Mouse (Mus musculus) heart, postnatal 25 days (tissue): ENCODE data around the gene Slc13a3. TPM values are rescaled to one million over a fixed set of nuclear protein-coding genes. Genes with fewer than 3 reads are reported as not detected.

Experiments used
- DNase-seq: peaks from one replicate; pipeline ENCODE4 v3.0.0; 2022; ENCODE audit warnings: low spot score
- intact Hi-C: fragments of 180-260 bp; cut with DNase I; formaldehyde crosslinking; loops from one replicate; pipeline ENCODE4 v1.15.1; 2025
- total RNA-seq, 2 experiments: library from RNA; stranded (reverse); gene quantifications; 2 replicates each; pipeline ENCODE4 v1.2.3; 2021

Slc13a3 gene
- total RNA-seq, 2 experiments from 2014 or later = 0.20 to 0.52 TPM

- DNase-seq = no peak
- intact Hi-C loops = no loop called here
These were observed 55.7 kb downstream of the Slc13a3 start for GRCm38 (mm10) chr2:165417291-165417690.

DNA sequence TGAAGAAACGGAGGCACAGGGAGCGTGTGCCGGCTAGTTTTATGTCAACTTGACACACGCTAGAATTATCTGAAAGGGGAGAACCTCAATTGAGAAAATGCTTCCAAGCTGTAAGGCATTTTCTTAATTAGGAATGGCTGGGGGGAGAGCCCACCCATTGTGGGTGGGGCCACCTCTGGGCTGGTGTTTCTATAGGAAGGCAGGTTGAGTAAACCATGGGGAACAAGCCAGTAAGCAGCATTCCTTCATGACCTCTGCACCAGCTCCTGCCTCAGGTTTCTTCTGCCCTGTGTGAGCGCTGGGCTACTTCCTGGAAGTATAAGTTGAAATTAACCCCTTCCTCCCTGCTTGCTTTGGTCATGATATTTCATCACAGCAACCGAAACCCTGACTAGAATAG, 57.2 kb downstream of the Slc13a3 start:
- no peak for DNase-seq
- intact Hi-C loops = no loop called here

DNA sequence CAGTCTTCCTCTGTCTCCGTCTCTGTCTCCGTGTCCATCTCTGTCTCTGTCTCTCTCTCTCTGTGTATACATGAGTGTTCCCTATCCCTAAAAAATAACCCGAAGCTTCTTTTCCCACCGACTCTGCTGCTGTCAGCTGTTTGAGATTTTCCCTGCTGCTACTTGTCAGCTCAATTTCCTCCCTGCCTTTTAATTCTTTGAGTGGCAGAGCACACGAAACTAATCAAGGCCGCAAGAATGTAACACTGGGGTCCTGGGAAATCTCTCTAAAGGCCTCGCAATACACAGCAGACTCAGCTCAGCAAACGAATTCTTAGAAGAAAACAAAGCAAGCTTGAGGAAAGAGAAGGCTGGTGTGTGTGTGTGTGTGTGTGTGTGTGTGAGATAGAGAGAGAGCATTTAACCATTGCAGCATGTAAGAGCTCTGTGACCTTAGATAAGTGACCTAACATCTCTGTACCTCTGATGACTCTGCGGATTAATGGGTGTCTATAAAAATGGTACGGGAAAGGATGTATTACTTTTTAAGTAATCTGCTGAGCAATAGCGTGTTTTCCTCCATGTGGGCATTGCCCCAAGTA, 57.8 kb downstream of the Slc13a3 start:
- no peak for DNase-seq
- intact Hi-C loops = no loop called here

DNA sequence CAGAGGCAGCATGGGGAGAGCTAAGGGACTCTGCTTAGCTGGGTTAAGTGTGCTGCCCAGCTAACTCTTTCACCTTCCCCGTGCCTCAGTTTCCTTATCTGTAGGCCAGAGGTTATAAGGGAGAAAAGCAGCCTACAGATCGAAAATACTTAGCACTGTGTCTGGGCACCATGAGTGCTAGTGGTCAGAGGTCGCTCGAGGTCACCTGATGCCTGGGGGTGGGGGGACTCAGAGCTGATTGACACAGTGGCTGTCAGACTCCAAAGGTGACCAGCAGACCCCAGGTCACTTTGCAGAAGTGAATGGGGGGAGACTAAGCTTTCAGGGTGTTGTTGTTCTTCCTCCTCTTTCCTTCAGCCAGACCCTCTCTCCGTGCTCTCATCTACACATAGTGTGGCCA, 58.7 kb downstream of the Slc13a3 start:
- intact Hi-C loops = no loop called here
- no peak for DNase-seq

- DNase-seq = no peak
- intact Hi-C loops = no loop called here
These were observed 59.1 kb downstream of the Slc13a3 start for GRCm38 (mm10) chr2:165413884-165414283.

- intact Hi-C loops = no loop called here
- DNase-seq = peak; percentile 37
These were observed 65.2 kb downstream of the Slc13a3 start for GRCm38 (mm10) chr2:165407700-165408301.

- intact Hi-C loops = no loop called here
- peak; percentile 13 for DNase-seq
These were observed 67.7 kb downstream of the Slc13a3 start for GRCm38 (mm10) chr2:165405351-165405750.

DNA sequence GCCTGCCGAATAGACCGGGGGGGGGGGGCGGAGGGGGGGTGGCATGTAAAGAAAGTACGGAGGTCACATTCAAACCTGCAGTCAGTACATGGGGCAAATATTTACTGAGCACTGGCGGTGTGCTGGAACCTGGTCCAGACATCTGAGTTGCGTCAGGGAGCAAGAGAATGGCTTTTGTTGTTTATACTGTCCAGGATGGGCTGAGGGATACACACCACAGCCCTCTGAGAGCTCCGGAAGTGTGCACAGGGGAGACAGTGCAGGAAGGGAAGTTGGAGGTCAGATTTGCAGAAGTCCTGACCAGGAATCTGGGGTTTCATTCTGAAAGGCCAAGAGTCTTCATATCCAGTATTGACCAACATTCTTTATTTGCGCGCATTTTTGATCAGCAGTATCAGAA, 68.1 kb downstream of the Slc13a3 start:
- intact Hi-C loops = no loop called here
- no peak for DNase-seq

GRCm38 (mm10) chr2:165398164-165398785, 74.8 kb downstream of the Slc13a3 start:
- DNase-seq = no peak
- intact Hi-C loops = no loop called here

GRCm38 (mm10) chr2:165397502-165398163, 75.4 kb downstream of the Slc13a3 start:
- DNase-seq = no peak
- intact Hi-C loops = no loop called here

GRCm38 (mm10) chr2:165396831-165397501, 76.1 kb downstream of the Slc13a3 start:
- intact Hi-C loops = no loop called here
- peak; percentile 39 for DNase-seq

DNA sequence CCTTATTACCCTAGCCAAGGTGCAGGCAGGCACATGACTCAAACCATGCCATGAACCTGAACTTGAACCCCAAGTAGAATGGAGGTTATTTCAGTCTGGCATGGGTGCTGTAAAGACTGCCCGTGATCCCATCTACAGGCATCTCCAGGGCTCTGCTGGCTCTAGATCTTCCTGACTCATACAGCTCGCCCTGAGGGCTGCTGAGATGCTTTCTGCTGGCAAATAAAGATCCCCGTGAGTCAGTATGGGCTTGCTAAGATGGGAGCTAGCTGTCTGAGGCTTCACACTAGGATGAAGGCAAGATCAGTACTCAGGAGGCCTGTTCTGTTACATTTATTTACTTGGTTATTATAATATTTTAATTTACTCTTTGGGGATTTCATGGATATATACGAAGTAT, 80.9 kb downstream of the Slc13a3 start:
- no peak for DNase-seq
- intact Hi-C loops = no loop called here

GRCm38 (mm10) chr2:165391561-165391960, 81.5 kb downstream of the Slc13a3 start:
- no peak for DNase-seq
- intact Hi-C loops = loop anchor here (2.0 kb wide), 1 partner anchor 95 kb away; no protein-coding TSS in a partner anchor

DNA sequence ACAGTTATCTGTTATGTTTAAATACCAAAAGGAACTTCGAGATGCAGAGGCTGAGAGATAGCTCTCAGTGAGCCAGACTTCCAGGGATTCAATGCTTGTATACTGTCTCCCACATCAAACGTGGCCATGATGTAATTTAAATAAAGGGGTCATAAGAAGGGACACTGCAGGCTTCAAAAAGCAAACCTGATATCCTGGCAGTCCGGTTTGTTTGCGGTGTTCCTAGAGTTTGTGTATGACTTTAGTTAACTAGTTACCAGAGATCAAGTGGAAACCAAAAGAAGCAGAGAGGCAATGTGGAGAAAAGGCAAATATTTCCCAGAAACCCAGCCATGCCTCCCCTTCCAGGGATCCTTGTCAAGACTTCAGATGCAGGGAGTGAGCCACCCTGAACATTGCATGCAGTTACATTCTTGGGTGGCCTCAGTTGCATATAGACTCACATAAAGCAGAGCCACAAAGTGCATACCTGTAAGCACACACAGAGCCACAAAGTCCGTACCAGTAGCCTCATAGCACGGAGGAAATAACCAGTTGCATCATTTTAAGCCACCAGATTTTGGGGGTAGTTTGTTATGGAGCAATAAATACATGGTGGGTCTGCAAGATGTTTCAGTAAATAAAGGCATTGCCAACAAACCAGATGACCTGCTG, 83.6 kb downstream of the Slc13a3 start:
- intact Hi-C loops = no loop called here

DNA sequence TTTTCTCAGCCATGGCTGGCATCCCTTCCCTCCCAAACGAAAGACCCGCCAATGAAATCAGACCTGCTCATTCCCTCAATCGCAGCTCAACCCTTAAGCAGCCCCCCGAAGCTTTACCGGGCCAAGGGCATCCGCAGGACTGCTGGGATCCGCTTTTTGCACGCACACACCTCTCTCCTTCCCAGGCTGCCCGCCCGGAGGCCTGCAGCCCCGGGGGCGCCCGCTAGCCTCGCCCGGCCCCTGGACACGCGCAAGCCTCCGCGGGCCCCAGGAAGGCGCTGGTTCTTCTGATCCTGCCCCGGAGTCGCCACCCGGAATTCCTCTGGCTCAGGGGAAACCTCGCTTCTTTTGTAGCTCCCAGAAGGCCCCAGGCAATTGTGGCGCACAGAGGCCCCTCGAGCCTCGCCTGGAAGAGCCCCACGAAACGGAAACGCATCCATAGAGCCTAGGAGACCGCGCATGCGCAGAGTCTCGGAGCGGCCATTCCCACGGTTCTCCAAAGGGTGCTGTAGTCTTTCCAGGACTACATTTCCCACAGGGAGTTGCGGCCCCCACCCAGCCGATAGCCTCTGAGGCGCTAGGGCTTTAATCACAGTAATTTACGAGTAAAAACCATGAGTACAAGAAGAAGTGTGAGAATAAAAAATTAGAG, 85.1 kb downstream of the Slc13a3 start, which contains the start of gene Zfp334:
Gene Zfp334 (minus strand): TSS at position 416 of the 652 bp plus-strand sequence.
- intact Hi-C loops = no loop called here
- peak; percentile 85 for DNase-seq

More for the DNA sequence above, 83.6 kb downstream of the Slc13a3 start:
- DNase-seq = no peak

- no peak for DNase-seq
- intact Hi-C loops = no loop called here
These were observed 85.7 kb downstream of the Slc13a3 start for GRCm38 (mm10) chr2:165387370-165387769.

- intact Hi-C loops = no loop called here
- DNase-seq = no peak
These were observed 93.0 kb downstream of the Slc13a3 start for GRCm38 (mm10) chr2:165380050-165380449.

DNA sequence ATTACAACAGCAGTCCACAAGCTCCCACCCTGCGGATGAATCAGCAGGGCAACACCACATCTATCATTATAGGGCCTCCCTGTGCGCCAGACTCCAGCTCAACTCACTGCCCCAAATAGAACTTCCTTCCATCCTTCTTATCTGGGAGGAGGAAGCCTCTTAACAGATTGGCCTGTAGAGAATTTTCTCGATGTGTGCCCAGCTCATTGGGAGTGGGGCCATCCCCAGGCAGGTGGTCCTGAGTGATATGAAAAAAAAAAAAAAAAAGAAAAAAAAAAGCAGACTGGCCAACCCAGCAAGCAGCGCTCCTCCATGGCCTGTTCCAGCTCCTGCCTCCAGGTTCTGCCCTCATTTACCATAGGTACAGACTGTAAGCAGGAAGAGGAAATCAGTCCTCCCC, 97.0 kb downstream of the Slc13a3 start:
- intact Hi-C loops = no loop called here
- no peak for DNase-seq

GRCm38 (mm10) chr2:165375478-165375877, 97.6 kb downstream of the Slc13a3 start:
- intact Hi-C loops = no loop called here
- no peak for DNase-seq
